Mouse (Mus musculus) limb, embryonic 14.5 days (tissue): ENCODE data around the gene Sgcd. TPM values are rescaled to one million over a fixed set of nuclear protein-coding genes. Genes with fewer than 3 reads are reported as not detected.

Source experiments
- ATAC-seq: fragments of 200-750 bp; cut with Nextera tagmentation; 2 replicates; pipeline ENCODE4 v1.8.0; 2017; ENCODE audit warnings: low read depth, moderate number of reproducible peaks, moderate TSS enrichment; ENCODE audit not compliant: low FRiP score
- DNase-seq: peaks from one replicate; pipeline ENCODE4 v3.0.0-alpha.2; 2015; ENCODE audit warnings: low spot score
- H3K27ac ChIP-seq: fragments of 300-500 bp; sonication (generic); replicated peaks from 2 replicates; pipeline ENCODE4 v1.5.1; 2014; ENCODE audit warnings: low read depth, mild to moderate bottlenecking, low read length, moderate library complexity, mixed read lengths
- H3K27me3 ChIP-seq: fragments of 300-500 bp; sonication (generic); 2 replicates; pipeline ENCODE4 v1.6.1; 2014; ENCODE audit warnings: low read length, mixed read lengths; ENCODE audit not compliant: control insufficient read depth, insufficient read depth
- H3K36me3 ChIP-seq: fragments of 300-500 bp; sonication (generic); 2 replicates; pipeline ENCODE4 v1.6.1; 2014; ENCODE audit warnings: mild to moderate bottlenecking, low read length, moderate library complexity, mixed read lengths; ENCODE audit not compliant: control insufficient read depth, insufficient read depth
- H3K4me1 ChIP-seq: fragments of 300-500 bp; sonication (generic); 2 replicates; pipeline ENCODE4 v1.6.1; 2014; ENCODE audit warnings: antibody characterized with exemption, low read length, mixed read lengths; ENCODE audit not compliant: control insufficient read depth, insufficient read depth
- H3K4me2 ChIP-seq: fragments of 300-500 bp; sonication (generic); replicated peaks from 2 replicates; pipeline ENCODE4 v1.6.1; 2014; ENCODE audit warnings: low read depth, mild to moderate bottlenecking, low read length, moderate library complexity; ENCODE audit not compliant: severe bottlenecking
- H3K4me3 ChIP-seq: fragments of 300-500 bp; sonication (generic); replicated peaks from 2 replicates; pipeline ENCODE4 v1.5.1; 2014; ENCODE audit warnings: low read length
- H3K9ac ChIP-seq: fragments of 300-500 bp; sonication (generic); 2 replicates; pipeline ENCODE4 v1.6.1; 2014; ENCODE audit warnings: mild to moderate bottlenecking, low read depth, low read length, moderate library complexity; ENCODE audit not compliant: severe bottlenecking
- H3K9me3 ChIP-seq: fragments of 300-500 bp; sonication (generic); 2 replicates; pipeline ENCODE4 v1.6.1; 2016; ENCODE audit warnings: low read length; ENCODE audit not compliant: control insufficient read depth
- POLR2A ChIP-seq: fragments of 200-500 bp; IDR thresholded peaks from 2 replicates; pipeline ENCODE4 v1.8.0; 2012; ENCODE audit warnings: inconsistent platforms, mild to moderate bottlenecking, moderate library complexity, borderline replicate concordance; ENCODE audit not compliant: insufficient read depth, insufficient read length; ENCODE audit errors: extremely low read depth
- WGBS: fragments of 180-500 bp; shearing (Covaris S2); extraction: QIAGEN DNeasy Blood & Tissue Kit; methylation state at CpG from one replicate; pipeline ENCODE4 v1.1.7; 2014; 5-methylcytosine and 5-hydroxymethylcytosine counted together
- polyA plus RNA-seq, 2 experiments: library from polyadenylated mRNA; depleted of rRNA in 1 of 2; stranded (reverse) in 1 of 2; unstranded in 1 of 2; fragments of >200 nt; fragmentation: Nextera tagmentation in 1 of 2; extraction: Ambion mirVana in 1 of 2; gene quantifications; 2 replicates each; pipeline versions ENCODE4 v1.2.1 to v1.2.3; 2012 to 2014

Gene Sgcd
- polyA plus RNA-seq, 2 experiments, result 9.4 to 14.3 TPM

DNA sequence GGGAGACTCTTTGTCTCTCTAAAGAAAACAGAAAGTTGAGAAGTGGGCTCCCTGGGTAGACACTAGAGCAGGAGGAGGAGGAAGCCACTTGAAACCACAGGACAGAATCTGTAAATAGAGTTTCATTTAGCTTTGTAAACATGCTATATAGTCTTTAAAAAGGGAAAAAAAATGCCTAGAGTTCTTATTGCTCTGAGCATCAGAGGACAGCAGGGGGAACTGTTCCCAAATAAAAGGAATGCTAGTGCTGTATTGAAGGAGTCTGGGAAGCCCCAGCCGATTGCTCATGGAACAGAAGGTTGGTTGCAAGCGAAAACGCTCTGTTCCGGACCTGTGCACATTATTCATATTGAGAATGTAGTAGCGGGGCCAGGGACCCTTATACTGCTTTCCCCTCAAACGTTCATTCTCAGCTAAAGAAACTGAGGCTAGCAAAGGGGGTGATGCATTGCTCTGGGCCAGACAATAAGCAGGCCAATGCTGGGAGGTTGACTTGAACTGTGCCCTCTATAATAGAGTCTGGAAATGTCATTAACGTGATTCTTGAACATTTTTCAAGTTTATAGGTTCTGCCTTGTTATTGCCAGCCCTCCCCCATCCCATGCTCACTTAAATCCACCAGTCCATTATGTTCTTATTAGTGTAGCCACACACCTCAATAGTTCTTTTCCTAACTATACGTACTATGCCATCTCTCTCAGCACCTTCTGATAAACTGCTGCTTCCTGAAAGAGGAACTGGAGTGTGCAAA lies 1140.4 kb downstream of the Sgcd start:
- 20% methylated on average over 8 of the region's 8 CpGs for WGBS
- no peak overlapping the region for H3K9ac ChIP-seq
- ATAC-seq (peak; percentile 72; the same call in 1 of the 2 replicates), DNase-seq (peak; percentile 70)
- no peaks in the 10 kb centered on the region for H3K36me3 ChIP-seq
- H3K27ac ChIP-seq, result no peak overlapping the region
- TF ChIP-seq POLR2A, result no peak
- H3K4me1 ChIP-seq, result no peaks in the 10 kb centered on the region; the same call in 1 of the 2 replicates
- no peaks in the 10 kb centered on the region for H3K9me3 ChIP-seq
- no peak overlapping the region for H3K4me3 ChIP-seq
- H3K27me3 ChIP-seq, result no peaks in the 10 kb centered on the region
- no peak overlapping the region for H3K4me2 ChIP-seq

DNA sequence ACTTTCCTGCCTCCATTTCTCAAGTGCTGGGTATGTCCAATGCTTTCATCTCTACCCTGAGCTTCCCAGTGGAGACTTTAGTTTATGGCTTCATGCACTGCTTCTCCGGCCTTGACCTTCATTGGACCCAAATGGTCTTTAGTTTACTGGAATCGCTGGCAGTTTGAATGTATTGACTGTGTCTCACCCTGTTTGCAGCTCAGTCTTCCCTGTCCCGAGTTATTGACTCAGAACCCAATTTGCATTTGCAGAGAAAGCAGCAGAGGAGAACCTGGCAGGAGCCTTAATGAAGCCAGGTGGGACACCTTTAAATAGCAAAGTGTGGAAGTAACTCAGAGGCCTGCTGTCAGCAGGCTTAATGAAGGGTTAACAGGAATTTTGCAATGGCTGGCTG lies 1140.9 kb downstream of the Sgcd start:
- H3K9ac ChIP-seq, result no peak overlapping the region
- no peak for ATAC-seq
- H3K9me3 ChIP-seq, result no peaks in the 10 kb centered on the region
- 43% methylated on average over 3 of the region's 3 CpGs for WGBS
- H3K36me3 ChIP-seq, result no peaks in the 10 kb centered on the region
- H3K4me2 ChIP-seq, result no peak overlapping the region
- no peaks in the 10 kb centered on the region; the same call in 1 of the 2 replicates for H3K4me1 ChIP-seq
- no peaks in the 10 kb centered on the region for H3K27me3 ChIP-seq
- H3K4me3 ChIP-seq, result no peak overlapping the region
- no peak for DNase-seq
- TF ChIP-seq POLR2A, result no peak
- H3K27ac ChIP-seq, result no peak overlapping the region

DNA sequence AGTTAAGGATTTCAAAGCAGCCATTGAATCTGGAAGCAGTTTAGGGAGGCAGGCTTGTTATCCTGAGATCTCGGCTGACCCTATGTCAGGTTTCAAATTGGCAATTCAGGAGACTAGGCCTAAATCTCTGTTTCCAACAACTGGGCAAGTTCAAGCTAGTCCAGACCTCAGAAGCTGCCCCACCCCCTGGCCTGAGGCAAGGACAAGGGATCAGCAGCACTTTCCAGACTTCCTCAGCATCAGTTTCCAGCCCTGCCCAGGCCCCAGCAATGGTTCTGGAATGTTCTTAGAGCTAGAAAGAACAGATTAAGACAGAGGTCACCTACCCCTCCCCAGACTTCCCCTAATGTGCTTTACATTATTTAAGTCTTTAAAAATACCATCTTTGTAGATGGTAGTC lies 1142.1 kb downstream of the Sgcd start:
- no peaks in the 10 kb centered on the region for H3K27me3 ChIP-seq
- TF ChIP-seq POLR2A, result no peak
- H3K9me3 ChIP-seq, result no peaks in the 10 kb centered on the region
- 26% methylated on average over 1 of the region's 1 CpGs for WGBS
- H3K36me3 ChIP-seq, result no peaks in the 10 kb centered on the region
- ATAC-seq (no peak), DNase-seq (no peak)
- no peak overlapping the region for H3K9ac ChIP-seq
- H3K4me2 ChIP-seq, result no peak overlapping the region
- H3K4me1 ChIP-seq, result no peaks in the 10 kb centered on the region; the same call in 1 of the 2 replicates
- no peak overlapping the region for H3K27ac ChIP-seq
- H3K4me3 ChIP-seq, result no peak overlapping the region
